8 mouse cellular contexts compared by ENCODE assay signal in genomic region chr3:87617811-87618130, GRCm38 (mm10). TPM values are rescaled to one million over a fixed set of nuclear protein-coding genes. Genes with fewer than 3 reads are reported as not detected.
DNase-seq lines count a peak whose midpoint lies in the region; ATAC-seq and TF ChIP-seq lines count a peak whose summit lies in the region.

No protein-coding gene starts in this region.

- H3K4me1 ChIP-seq in kidney, embryonic 16.5 days (ENCODE audit: insufficient read depth, low read length): peaks cover 42% of the 10 kb centered on the region
- H3K4me1 ChIP-seq in bone marrow, adult 2 months (ENCODE audit: control insufficient read depth, insufficient read depth, low read length): peaks cover 3% of the 10 kb centered on the region
- peaks cover 54% of the 10 kb centered on the region for H3K4me1 ChIP-seq in hindbrain, embryonic 13.5 days (replicated peaks)
- peaks cover 41% of the 10 kb centered on the region for H3K4me1 ChIP-seq in midbrain, embryonic 14.5 days (ENCODE audit: control insufficient read depth, insufficient read depth, low read length)

- no peak for TF ChIP-seq CTCF in bone marrow, adult 2 months (IDR thresholded peaks at IDR 0.05; ENCODE audit: control insufficient read depth, insufficient read depth, low read length)

- TF ChIP-seq POLR2A in bone marrow, adult 2 months (IDR thresholded peaks at IDR 0.05; ENCODE audit: borderline replicate concordance, control insufficient read depth, low read depth, low read length): no peak

- no peak for ATAC-seq in kidney, embryonic 16.5 days (ENCODE audit: low FRiP score, low TSS enrichment)
- no peak for ATAC-seq in hindbrain, embryonic 13.5 days (ENCODE audit: low FRiP score)
- ATAC-seq in midbrain, embryonic 14.5 days (ENCODE audit: low FRiP score, low TSS enrichment): no peak

- H3K9me3 ChIP-seq in kidney, embryonic 16.5 days (ENCODE audit: low read length): no peaks in the 10 kb centered on the region
- H3K9me3 ChIP-seq in hindbrain, embryonic 13.5 days: no peaks in the 10 kb centered on the region
- no peaks in the 10 kb centered on the region for H3K9me3 ChIP-seq in midbrain, embryonic 14.5 days (ENCODE audit: control insufficient read depth, low read length)

- no peak for DNase-seq in kidney, postnatal 36 days
- DNase-seq in midbrain, embryonic 14.5 days: no peak
- DNase-seq in cerebellum, postnatal 10 days: no peak
- no peak for DNase-seq in frontal cortex, postnatal 25 days (ENCODE audit: low spot score in 2 of 2)
- DNase-seq in right cerebral cortex, postnatal 4 days: no peak

- peak overlapping the region; percentile 95 for H3K27ac ChIP-seq in kidney, embryonic 16.5 days (ENCODE audit: low read length)
- H3K27ac ChIP-seq in bone marrow, adult 2 months (ENCODE audit: control insufficient read depth, insufficient read depth, low read depth, low read length, poor library complexity): peak overlapping the region; percentile 92
- peak overlapping the region; percentile 95 for H3K27ac ChIP-seq in hindbrain, embryonic 13.5 days
- H3K27ac ChIP-seq in midbrain, embryonic 14.5 days (replicated peaks; ENCODE audit: low read depth, low read length): peak overlapping the region; percentile 91

- WGBS in kidney, embryonic 16.5 days: under 1% methylated on average over 6 of the region's 6 CpGs
- WGBS in bone marrow, adult 2 months: under 1% methylated on average over 6 of the region's 6 CpGs
- under 1% methylated on average over 6 of the region's 6 CpGs for WGBS in hindbrain, embryonic 13.5 days
- WGBS in midbrain, embryonic 14.5 days: 2% methylated on average over 6 of the region's 6 CpGs

- peak overlapping the region; percentile 94 for H3K9ac ChIP-seq in kidney, embryonic 16.5 days (replicated peaks; ENCODE audit: low read length)
- H3K9ac ChIP-seq in hindbrain, embryonic 13.5 days: peak overlapping the region; percentile 92
- H3K9ac ChIP-seq in midbrain, embryonic 14.5 days (replicated peaks; ENCODE audit: low read length): peak overlapping the region; percentile 83

- H3K27me3 ChIP-seq in kidney, embryonic 16.5 days (ENCODE audit: insufficient read depth, low read length): no peaks in the 10 kb centered on the region
- H3K27me3 ChIP-seq in hindbrain, embryonic 13.5 days: no peaks in the 10 kb centered on the region
- H3K27me3 ChIP-seq in midbrain, embryonic 14.5 days (ENCODE audit: control insufficient read depth, insufficient read depth, low read length): no peaks in the 10 kb centered on the region

- peak overlapping the region; percentile 84 for H3K4me3 ChIP-seq in kidney, embryonic 16.5 days (ENCODE audit: low read length)
- peak overlapping the region; percentile 90 for H3K4me3 ChIP-seq in bone marrow, adult 2 months (replicated peaks; ENCODE audit: control insufficient read depth, low read depth, low read length)
- peak overlapping the region; percentile 74 for H3K4me3 ChIP-seq in hindbrain, embryonic 13.5 days
- H3K4me3 ChIP-seq in midbrain, embryonic 14.5 days (replicated peaks; ENCODE audit: low read depth, low read length): peak overlapping the region; percentile 82

- H3K36me3 ChIP-seq in kidney, embryonic 16.5 days (ENCODE audit: insufficient read depth, low read length): no peaks in the 10 kb centered on the region
- H3K36me3 ChIP-seq in hindbrain, embryonic 13.5 days: no peaks in the 10 kb centered on the region
- H3K36me3 ChIP-seq in midbrain, embryonic 14.5 days (ENCODE audit: control insufficient read depth, insufficient read depth, low read length): no peaks in the 10 kb centered on the region

- peak overlapping the region; percentile 94 for H3K4me2 ChIP-seq in kidney, embryonic 16.5 days (replicated peaks; ENCODE audit: low read depth, low read length)
- H3K4me2 ChIP-seq in hindbrain, embryonic 13.5 days: peak overlapping the region; percentile 99
- peak overlapping the region; percentile 99 for H3K4me2 ChIP-seq in midbrain, embryonic 14.5 days (ENCODE audit: low read length)

RNA-seq across cellular contexts. Expression of gene Arhgef11, which starts 0.4 kb away (rescaled TPM):
- polyA plus RNA-seq in kidney, embryonic 16.5 days (2015; fragmentation: Nextera tagmentation; extraction: Ambion mirVana): 17.3 and 18.1 TPM in 2 replicates
- polyA plus RNA-seq in bone marrow, adult 2 months (2011; ENCODE audit: insufficient read depth, insufficient read length, low replicate concordance, missing spikeins): 3.4 and 4.5 TPM in 2 replicates
- 22.8 and 24.6 TPM in 2 replicates for polyA plus RNA-seq in hindbrain, embryonic 13.5 days (2015; fragmentation: Nextera tagmentation; extraction: Ambion mirVana)
- 22.8 and 30.6 TPM in 2 replicates for polyA plus RNA-seq in midbrain, embryonic 14.5 days (2014; fragmentation: Nextera tagmentation; extraction: Ambion mirVana)
